Mouse (Mus musculus): ENCODE results near the gene Olfr591. TPM values are rescaled to one million over a fixed set of nuclear protein-coding genes. Genes with fewer than 3 reads are reported as not detected.
"Not testable (repeated sequence)": the region's sequence is repeated elsewhere in the genome, so short reads cannot be mapped to it uniquely, and the experiment has no call there.

Olfr591 gene
- not detected in 2 replicates for polyA plus RNA-seq (2014; fragmentation: Nextera tagmentation; extraction: Ambion mirVana)

GRCm38 (mm10) chr7:103178240-103178639 lies at the start of gene Olfr591:
Gene Olfr591 (minus strand): TSS chr7:103178340.
- WGBS = 65% methylated on average over 1 of the region's 1 CpGs
- ATAC-seq (ENCODE audit: insufficient number of reproducible peaks, insufficient read depth, low FRiP score, low read depth) = no peak
- Histone ChIP-seq H3K4me2 (ENCODE audit: low read length) (no peak within 1 kb of the TSS), H3K4me3 (ENCODE audit: control insufficient read depth in 1 of 2, insufficient read depth in 1 of 2, low read depth in 1 of 2, low read length in 2 of 2) (no peak within 1 kb of the TSS), H3K9me3 (ENCODE audit: control insufficient read depth, low read length) (0 out of 2 replicates have a peak, but pooled peaks cover 6% of the 10 kb centered on the region), H3K36me3 (ENCODE audit: control insufficient read depth, insufficient read depth, low read length) (no peaks in the 10 kb centered on the region), H3K4me1 (ENCODE audit: control insufficient read depth in 2 of 2, insufficient read depth in 2 of 2, low read length in 2 of 2) (no peaks in the 10 kb centered on the region), H3K27ac (replicated peaks in 1 of 2; ENCODE audit: control insufficient read depth in 1 of 2, insufficient read depth in 1 of 2, low read depth in 2 of 2, low read length in 2 of 2) (no peak within 1 kb of the TSS), H3K9ac (ENCODE audit: low read length) (no peak within 1 kb of the TSS), H3K27me3 (ENCODE audit: control insufficient read depth, insufficient read depth, low read length) (no peaks in the 10 kb centered on the region)

GRCm38 (mm10) chr7:103216696-103217095 lies 38.6 kb upstream of the Olfr591 start, which contains the start of gene Olfr594:
Gene Olfr594 (plus strand): TSS chr7:103216996.
- Histone ChIP-seq H3K4me1 (ENCODE audit: control insufficient read depth in 2 of 2, insufficient read depth in 2 of 2, low read length in 2 of 2) (no peaks in the 10 kb centered on the region), H3K36me3 (ENCODE audit: control insufficient read depth, insufficient read depth, low read length) (no peaks in the 10 kb centered on the region), H3K9ac (ENCODE audit: low read length) (no peak within 1 kb of the TSS), H3K27ac (replicated peaks in 1 of 2; ENCODE audit: control insufficient read depth in 1 of 2, insufficient read depth in 1 of 2, low read depth in 2 of 2, low read length in 2 of 2) (no peak within 1 kb of the TSS), H3K9me3 (ENCODE audit: control insufficient read depth, low read length) (no peaks in the 10 kb centered on the region), H3K4me2 (ENCODE audit: low read length) (no peak within 1 kb of the TSS), H3K27me3 (ENCODE audit: control insufficient read depth, insufficient read depth, low read length) (no peaks in the 10 kb centered on the region), H3K4me3 (ENCODE audit: control insufficient read depth in 1 of 2, insufficient read depth in 1 of 2, low read depth in 1 of 2, low read length in 2 of 2) (no peak within 1 kb of the TSS)
- no peak for ATAC-seq (ENCODE audit: insufficient number of reproducible peaks, insufficient read depth, low FRiP score, low read depth)

GRCm38 (mm10) chr7:103212050-103212449 lies 33.9 kb upstream of the Olfr591 start:
- WGBS = 82% methylated on average over 5 of the region's 5 CpGs
- not testable (repeated sequence) for ATAC-seq (ENCODE audit: insufficient number of reproducible peaks, insufficient read depth, low FRiP score, low read depth); H3K9me3 ChIP-seq (ENCODE audit: control insufficient read depth, low read length); H3K4me2 ChIP-seq (ENCODE audit: low read length); H3K4me1 ChIP-seq (ENCODE audit: control insufficient read depth in 2 of 2, insufficient read depth in 2 of 2, low read length in 2 of 2); H3K27me3 ChIP-seq (ENCODE audit: control insufficient read depth, insufficient read depth, low read length); H3K36me3 ChIP-seq (ENCODE audit: control insufficient read depth, insufficient read depth, low read length); H3K27ac ChIP-seq (replicated peaks in 1 of 2; ENCODE audit: control insufficient read depth in 1 of 2, insufficient read depth in 1 of 2, low read depth in 2 of 2, low read length in 2 of 2); H3K4me3 ChIP-seq (ENCODE audit: control insufficient read depth in 1 of 2, insufficient read depth in 1 of 2, low read depth in 1 of 2, low read length in 2 of 2); H3K9ac ChIP-seq (ENCODE audit: low read length)

GRCm38 (mm10) chr7:103211562-103211961 lies 33.4 kb upstream of the Olfr591 start, which contains the start of gene Olfr593:
Gene Olfr593 (plus strand): TSS chr7:103211862.
- 61% methylated on average over 1 of the region's 1 CpGs for WGBS

GRCm38 (mm10) chr7:103184503-103184902 lies 6.4 kb upstream of the Olfr591 start, which contains the start of gene Olfr592:
Gene Olfr592 (plus strand): TSS chr7:103184803.
- not testable (repeated sequence) for H3K4me2 ChIP-seq (ENCODE audit: low read length); H3K27me3 ChIP-seq (ENCODE audit: control insufficient read depth, insufficient read depth, low read length); H3K36me3 ChIP-seq (ENCODE audit: control insufficient read depth, insufficient read depth, low read length); H3K4me1 ChIP-seq (ENCODE audit: control insufficient read depth in 2 of 2, insufficient read depth in 2 of 2, low read length in 2 of 2); ATAC-seq (ENCODE audit: insufficient number of reproducible peaks, insufficient read depth, low FRiP score, low read depth); H3K9ac ChIP-seq (ENCODE audit: low read length); H3K9me3 ChIP-seq (ENCODE audit: control insufficient read depth, low read length); H3K4me3 ChIP-seq (ENCODE audit: control insufficient read depth in 1 of 2, insufficient read depth in 1 of 2, low read depth in 1 of 2, low read length in 2 of 2); H3K27ac ChIP-seq (replicated peaks in 1 of 2; ENCODE audit: control insufficient read depth in 1 of 2, insufficient read depth in 1 of 2, low read depth in 2 of 2, low read length in 2 of 2)
- 65% methylated on average over 1 of the region's 1 CpGs for WGBS

More at GRCm38 (mm10) chr7:103211562-103211961, 33.4 kb upstream of the Olfr591 start, which contains the start of gene Olfr593:
- H3K4me3 ChIP-seq (ENCODE audit: control insufficient read depth in 1 of 2, insufficient read depth in 1 of 2, low read depth in 1 of 2, low read length in 2 of 2) = no peak within 1 kb of the TSS
- H3K4me2 ChIP-seq (ENCODE audit: low read length) = no peak within 1 kb of the TSS
- H3K9me3 ChIP-seq (ENCODE audit: control insufficient read depth, low read length) = no peaks in the 10 kb centered on the region
- no peak for ATAC-seq (ENCODE audit: insufficient number of reproducible peaks, insufficient read depth, low FRiP score, low read depth)
- H3K27ac ChIP-seq (replicated peaks in 1 of 2; ENCODE audit: control insufficient read depth in 1 of 2, insufficient read depth in 1 of 2, low read depth in 2 of 2, low read length in 2 of 2) = no peak within 1 kb of the TSS
- H3K27me3 ChIP-seq (ENCODE audit: control insufficient read depth, insufficient read depth, low read length) = no peaks in the 10 kb centered on the region
- no peaks in the 10 kb centered on the region for H3K36me3 ChIP-seq (ENCODE audit: control insufficient read depth, insufficient read depth, low read length)
- no peaks in the 10 kb centered on the region for H3K4me1 ChIP-seq (ENCODE audit: control insufficient read depth in 2 of 2, insufficient read depth in 2 of 2, low read length in 2 of 2)
- H3K9ac ChIP-seq (ENCODE audit: low read length) = no peak within 1 kb of the TSS

- no peak overlapping the region for H3K9ac ChIP-seq (ENCODE audit: low read length)
- no peaks in the 10 kb centered on the region for H3K4me1 ChIP-seq (ENCODE audit: control insufficient read depth in 2 of 2, insufficient read depth in 2 of 2, low read length in 2 of 2)
- no peaks in the 10 kb centered on the region for H3K27me3 ChIP-seq (ENCODE audit: control insufficient read depth, insufficient read depth, low read length)
- no peaks in the 10 kb centered on the region for H3K9me3 ChIP-seq (ENCODE audit: control insufficient read depth, low read length)
- no peak for ATAC-seq (ENCODE audit: insufficient number of reproducible peaks, insufficient read depth, low FRiP score, low read depth)
- no peak overlapping the region for H3K4me3 ChIP-seq (ENCODE audit: control insufficient read depth in 1 of 2, insufficient read depth in 1 of 2, low read depth in 1 of 2, low read length in 2 of 2)
- H3K27ac ChIP-seq (replicated peaks in 1 of 2; ENCODE audit: control insufficient read depth in 1 of 2, insufficient read depth in 1 of 2, low read depth in 2 of 2, low read length in 2 of 2) = no peak overlapping the region
- no peak overlapping the region for H3K4me2 ChIP-seq (ENCODE audit: low read length)
- WGBS = 77% methylated on average over 5 of the region's 5 CpGs
- no peaks in the 10 kb centered on the region for H3K36me3 ChIP-seq (ENCODE audit: control insufficient read depth, insufficient read depth, low read length)
Observed at GRCm38 (mm10) chr7:103169697-103170096, 8.4 kb downstream of the Olfr591 start.

- 50% methylated on average over 2 of the region's 2 CpGs for WGBS
- no peaks in the 10 kb centered on the region for H3K27me3 ChIP-seq (ENCODE audit: control insufficient read depth, insufficient read depth, low read length)
Observed at GRCm38 (mm10) chr7:103156256-103156655, 21.9 kb downstream of the Olfr591 start, which contains the start of gene Olfr589. Gene Olfr589 (minus strand): TSS chr7:103156356.

GRCm38 (mm10) chr7:103140579-103140978 lies 37.6 kb downstream of the Olfr591 start, which contains the start of gene Olfr588-ps1:
Gene Olfr588-ps1 (plus strand): TSS chr7:103140879.
- Histone ChIP-seq H3K4me1 (ENCODE audit: control insufficient read depth in 2 of 2, insufficient read depth in 2 of 2, low read length in 2 of 2) (no peaks in the 10 kb centered on the region), H3K4me3 (ENCODE audit: control insufficient read depth in 1 of 2, insufficient read depth in 1 of 2, low read depth in 1 of 2, low read length in 2 of 2) (no peak within 1 kb of the TSS), H3K27ac (replicated peaks in 1 of 2; ENCODE audit: control insufficient read depth in 1 of 2, insufficient read depth in 1 of 2, low read depth in 2 of 2, low read length in 2 of 2) (no peak within 1 kb of the TSS), H3K36me3 (ENCODE audit: control insufficient read depth, insufficient read depth, low read length) (no peaks in the 10 kb centered on the region), H3K9me3 (ENCODE audit: control insufficient read depth, low read length) (no peaks in the 10 kb centered on the region), H3K4me2 (ENCODE audit: low read length) (no peak within 1 kb of the TSS), H3K9ac (ENCODE audit: low read length) (no peak within 1 kb of the TSS), H3K27me3 (ENCODE audit: control insufficient read depth, insufficient read depth, low read length) (no peaks in the 10 kb centered on the region)
- ATAC-seq (ENCODE audit: insufficient number of reproducible peaks, insufficient read depth, low FRiP score, low read depth) = no peak
- WGBS = 68% methylated on average over 1 of the region's 1 CpGs

More at GRCm38 (mm10) chr7:103156256-103156655, 21.9 kb downstream of the Olfr591 start, which contains the start of gene Olfr589:
- Histone ChIP-seq H3K4me1 (ENCODE audit: control insufficient read depth in 2 of 2, insufficient read depth in 2 of 2, low read length in 2 of 2) (no peaks in the 10 kb centered on the region), H3K4me2 (ENCODE audit: low read length) (no peak within 1 kb of the TSS), H3K4me3 (ENCODE audit: control insufficient read depth in 1 of 2, insufficient read depth in 1 of 2, low read depth in 1 of 2, low read length in 2 of 2) (no peak within 1 kb of the TSS), H3K36me3 (ENCODE audit: control insufficient read depth, insufficient read depth, low read length) (no peaks in the 10 kb centered on the region), H3K9ac (ENCODE audit: low read length) (no peak within 1 kb of the TSS), H3K27ac (replicated peaks in 1 of 2; ENCODE audit: control insufficient read depth in 1 of 2, insufficient read depth in 1 of 2, low read depth in 2 of 2, low read length in 2 of 2) (no peak within 1 kb of the TSS), H3K9me3 (ENCODE audit: control insufficient read depth, low read length) (no peaks in the 10 kb centered on the region)
- ATAC-seq (ENCODE audit: insufficient number of reproducible peaks, insufficient read depth, low FRiP score, low read depth) = no peak

All from heart, embryonic 14.5 days (tissue).